Mouse (Mus musculus): ENCODE results near the gene Ptk7.

DNA sequence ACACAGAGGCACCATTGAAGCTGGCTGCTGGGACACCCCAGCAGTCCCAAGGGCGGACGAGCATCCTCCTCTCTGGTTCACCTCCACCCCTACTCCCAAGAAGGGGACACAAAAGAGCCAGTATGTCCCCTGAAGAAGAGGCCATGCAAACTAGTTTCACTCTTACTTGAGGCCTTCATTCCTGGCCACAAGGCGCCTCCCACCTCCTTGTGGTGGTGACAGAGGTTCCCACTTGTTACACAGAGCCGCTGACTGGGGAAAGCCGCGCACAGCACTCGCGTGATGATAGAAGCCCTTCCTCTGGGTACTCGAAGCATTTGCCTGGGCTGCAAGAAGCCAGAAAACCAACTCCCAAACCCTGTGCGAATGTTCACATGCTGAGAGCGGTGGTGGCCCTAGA is 7.0 kb downstream of the Ptk7 start:
- no peak for TF ChIP-seq CTCF (IDR thresholded peaks at IDR 0.05; ENCODE audit: low read depth, low read length)
- TF ChIP-seq GATA1 (IDR thresholded peaks at IDR 0.05; ENCODE audit: borderline replicate concordance, low read length), result no peak
- no peak for TF ChIP-seq POLR2AphosphoS5 (IDR thresholded peaks at IDR 0.05; ENCODE audit: insufficient replicate concordance, low read depth, low read length)
